Mouse (Mus musculus): ENCODE measurements around the gene Net1. TPM values are rescaled to one million over a fixed set of nuclear protein-coding genes. Genes with fewer than 3 reads are reported as not detected.

Gene Net1
- polyA plus RNA-seq, 1 experiment from 2014 or later, result 36.8 TPM

DNA sequence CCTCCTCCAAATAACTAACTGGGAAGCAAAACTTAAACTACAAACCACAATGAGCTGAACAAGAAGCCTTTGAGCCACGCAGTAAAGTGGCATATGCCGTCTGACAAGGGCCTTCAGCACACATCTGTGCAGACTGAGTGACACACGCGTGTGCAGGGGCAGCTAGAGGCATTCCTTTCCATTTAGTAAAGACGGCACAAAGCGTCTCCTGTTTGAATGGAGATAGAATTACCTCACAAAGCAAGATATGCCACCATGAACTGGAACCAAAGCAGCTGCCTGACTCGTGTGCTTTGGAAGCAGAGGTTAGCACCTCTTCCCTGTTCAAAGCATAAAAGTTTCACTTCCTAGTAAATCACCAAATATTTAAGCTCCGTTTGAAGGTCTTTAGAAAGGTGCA, 28.0 kb downstream of the Net1 start:
- Histone ChIP-seq H3K4me2 (no peak overlapping the region), H3K4me1 (replicated peaks) (peaks cover 17% of the 10 kb centered on the region), H3K27me3 (no peaks in the 10 kb centered on the region), H3K27ac (no peak overlapping the region), H3K9me3 (replicated peaks) (no peaks in the 10 kb centered on the region), H3K4me3 (no peak overlapping the region), H3K36me3 (peaks cover 37% of the 10 kb centered on the region), H3K9ac (no peak overlapping the region)
- WGBS, result 56% methylated on average over 8 of the region's 8 CpGs
- ATAC-seq (replicated peaks; ENCODE audit: insufficient number of reproducible peaks, insufficient read depth, low FRiP score, low read depth), result no peak

GRCm38 (mm10) chr13:3889111-3889510, 28.9 kb downstream of the Net1 start:
- peaks cover 17% of the 10 kb centered on the region for H3K4me1 ChIP-seq (replicated peaks)
- no peak overlapping the region for H3K9ac ChIP-seq
- H3K36me3 ChIP-seq, result peaks cover 46% of the 10 kb centered on the region
- no peaks in the 10 kb centered on the region for H3K27me3 ChIP-seq
- H3K4me2 ChIP-seq, result no peak overlapping the region
- WGBS, result 83% methylated on average over 3 of the region's 3 CpGs
- no peaks in the 10 kb centered on the region for H3K9me3 ChIP-seq (replicated peaks)
- no peak overlapping the region for H3K27ac ChIP-seq
- no peak for ATAC-seq (replicated peaks; ENCODE audit: insufficient number of reproducible peaks, insufficient read depth, low FRiP score, low read depth)
- no peak overlapping the region for H3K4me3 ChIP-seq

DNA sequence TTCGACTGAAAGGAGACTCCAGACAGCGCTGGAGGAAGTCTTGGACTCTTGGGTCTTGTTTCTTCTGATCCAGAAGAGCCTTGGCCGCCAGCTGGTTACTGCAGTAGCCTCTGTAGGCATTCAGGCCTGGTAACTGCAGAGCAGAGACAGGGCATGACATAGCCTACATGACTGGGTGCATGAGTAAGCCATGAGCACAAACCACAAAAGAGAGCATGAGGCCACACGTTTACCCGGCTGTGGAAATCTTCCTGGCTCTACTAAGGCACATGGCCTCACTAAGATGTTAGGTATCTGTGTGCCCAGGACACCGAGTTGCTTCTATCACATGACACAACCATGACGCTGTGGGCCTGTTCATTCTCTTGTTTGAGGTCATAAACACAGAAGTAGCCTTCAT, 31.4 kb downstream of the Net1 start:
- ATAC-seq (replicated peaks; ENCODE audit: insufficient number of reproducible peaks, insufficient read depth, low FRiP score, low read depth), result no peak

GRCm38 (mm10) chr13:3877679-3878220, 40.3 kb downstream of the Net1 start:
- no peaks in the 10 kb centered on the region for H3K27me3 ChIP-seq
- H3K4me2 ChIP-seq, result no peak overlapping the region
- 0 out of 2 replicates have a peak, but pooled peaks cover 4% of the 10 kb centered on the region for H3K4me1 ChIP-seq (replicated peaks)
- H3K36me3 ChIP-seq, result peaks cover 4% of the 10 kb centered on the region; the same call in 1 of the 2 replicates
- H3K9me3 ChIP-seq (replicated peaks), result no peaks in the 10 kb centered on the region
- no peak overlapping the region for H3K4me3 ChIP-seq
- H3K9ac ChIP-seq, result no peak overlapping the region
- H3K27ac ChIP-seq, result no peak overlapping the region
- 52% methylated on average over 4 of the region's 4 CpGs for WGBS
- ATAC-seq (replicated peaks; ENCODE audit: insufficient number of reproducible peaks, insufficient read depth, low FRiP score, low read depth), result no peak

More for the DNA sequence above, 31.4 kb downstream of the Net1 start:
- no peaks in the 10 kb centered on the region for H3K27me3 ChIP-seq
- no peak overlapping the region for H3K4me2 ChIP-seq
- no peaks in the 10 kb centered on the region for H3K9me3 ChIP-seq (replicated peaks)
- H3K9ac ChIP-seq, result no peak overlapping the region
- H3K4me3 ChIP-seq, result no peak overlapping the region
- peaks cover 52% of the 10 kb centered on the region for H3K36me3 ChIP-seq
- H3K27ac ChIP-seq, result no peak overlapping the region
- H3K4me1 ChIP-seq (replicated peaks), result peaks cover 6% of the 10 kb centered on the region
- 93% methylated on average over 7 of the region's 7 CpGs for WGBS

- no peaks in the 10 kb centered on the region for H3K27me3 ChIP-seq
- 0 out of 2 replicates have a peak, but pooled peaks have one; percentile 14 for ATAC-seq (replicated peaks; ENCODE audit: insufficient number of reproducible peaks, insufficient read depth, low FRiP score, low read depth)
- H3K27ac ChIP-seq, result no peak overlapping the region
- peaks cover 3% of the 10 kb centered on the region; the same call in 1 of the 2 replicates for H3K36me3 ChIP-seq
- no peaks in the 10 kb centered on the region for H3K9me3 ChIP-seq (replicated peaks)
- H3K4me2 ChIP-seq, result no peak overlapping the region
- H3K4me3 ChIP-seq, result no peak overlapping the region
- H3K4me1 ChIP-seq (replicated peaks), result 0 out of 2 replicates have a peak, but pooled peaks cover 4% of the 10 kb centered on the region
- no peak overlapping the region for H3K9ac ChIP-seq
- WGBS, result 40% methylated on average over 6 of the region's 6 CpGs
Observed at GRCm38 (mm10) chr13:3877185-3877584, 40.8 kb downstream of the Net1 start.

DNA sequence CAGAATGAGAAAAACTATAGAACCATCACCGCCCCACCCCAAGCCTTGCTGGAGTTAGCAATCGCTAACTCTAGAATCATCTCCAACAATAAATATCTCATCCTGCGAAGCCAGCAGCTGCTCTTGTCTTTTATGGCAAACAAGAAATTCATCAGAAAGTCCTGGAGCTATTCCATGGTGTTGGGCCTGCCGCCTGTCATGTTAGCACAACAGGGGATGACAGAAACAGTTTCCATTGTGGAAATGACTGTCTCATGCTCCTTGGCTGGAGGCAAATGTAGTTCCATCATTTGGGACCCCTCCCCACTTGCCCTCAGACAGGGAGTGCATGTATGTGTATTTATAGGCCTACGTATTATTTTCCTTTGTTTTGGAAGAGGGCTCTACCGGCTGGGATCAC, 41.6 kb downstream of the Net1 start:
- Histone ChIP-seq H3K27me3 (no peaks in the 10 kb centered on the region), H3K4me3 (no peak overlapping the region), H3K9ac (no peak overlapping the region), H3K36me3 (no peaks in the 10 kb centered on the region), H3K9me3 (replicated peaks) (no peaks in the 10 kb centered on the region), H3K4me1 (replicated peaks) (0 out of 2 replicates have a peak, but pooled peaks cover 4% of the 10 kb centered on the region), H3K27ac (no peak overlapping the region), H3K4me2 (no peak overlapping the region)
- ATAC-seq (replicated peaks; ENCODE audit: insufficient number of reproducible peaks, insufficient read depth, low FRiP score, low read depth), result no peak
- 69% methylated on average over 6 of the region's 6 CpGs for WGBS

- WGBS, result 94% methylated on average over 4 of the region's 4 CpGs
- Histone ChIP-seq H3K4me3 (no peak overlapping the region), H3K9ac (no peak overlapping the region), H3K36me3 (no peaks in the 10 kb centered on the region), H3K4me2 (no peak overlapping the region), H3K9me3 (replicated peaks) (no peaks in the 10 kb centered on the region), H3K27ac (no peak overlapping the region), H3K27me3 (no peaks in the 10 kb centered on the region), H3K4me1 (replicated peaks) (0 out of 2 replicates have a peak, but pooled peaks cover 3% of the 10 kb centered on the region)
- ATAC-seq (replicated peaks; ENCODE audit: insufficient number of reproducible peaks, insufficient read depth, low FRiP score, low read depth), result no peak
Observed at GRCm38 (mm10) chr13:3872832-3873231, 45.2 kb downstream of the Net1 start.

- Histone ChIP-seq H3K4me1 (replicated peaks) (0 out of 2 replicates have a peak, but pooled peaks cover 2% of the 10 kb centered on the region), H3K27me3 (no peaks in the 10 kb centered on the region), H3K36me3 (no peaks in the 10 kb centered on the region), H3K4me3 (no peak overlapping the region), H3K9ac (no peak overlapping the region), H3K4me2 (no peak overlapping the region), H3K27ac (no peak overlapping the region), H3K9me3 (replicated peaks) (no peaks in the 10 kb centered on the region)
- ATAC-seq (replicated peaks; ENCODE audit: insufficient number of reproducible peaks, insufficient read depth, low FRiP score, low read depth), result no peak
Observed at GRCm38 (mm10) chr13:3869901-3870300, 48.1 kb downstream of the Net1 start.

DNA sequence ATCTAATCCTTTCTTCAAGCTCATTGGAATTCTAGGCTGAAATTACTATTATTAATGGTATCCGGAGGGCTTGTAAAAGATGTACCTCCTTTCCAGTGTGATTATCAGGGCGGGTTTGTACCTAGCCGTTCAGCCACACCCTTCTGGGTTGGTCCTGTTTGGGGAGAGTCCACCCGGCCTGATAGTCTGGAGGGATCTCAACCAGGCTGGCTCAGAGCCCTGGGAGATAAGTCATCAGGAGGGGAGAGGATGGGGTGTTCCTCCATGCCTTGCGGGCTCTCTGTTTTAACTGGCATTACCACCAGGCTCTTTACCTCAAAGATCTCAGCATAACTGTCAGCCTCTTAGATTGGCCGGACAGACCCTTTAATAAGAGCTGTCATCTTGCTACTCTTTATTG, 50.9 kb downstream of the Net1 start:
- Histone ChIP-seq H3K4me3 (no peak overlapping the region), H3K4me2 (no peak overlapping the region), H3K9ac (no peak overlapping the region), H3K4me1 (replicated peaks) (0 out of 2 replicates have a peak, but pooled peaks cover 2% of the 10 kb centered on the region), H3K27ac (no peak overlapping the region), H3K36me3 (no peaks in the 10 kb centered on the region), H3K27me3 (no peaks in the 10 kb centered on the region), H3K9me3 (replicated peaks) (no peaks in the 10 kb centered on the region)
- no peak for ATAC-seq (replicated peaks; ENCODE audit: insufficient number of reproducible peaks, insufficient read depth, low FRiP score, low read depth)
- WGBS, result 72% methylated on average over 6 of the region's 6 CpGs

DNA sequence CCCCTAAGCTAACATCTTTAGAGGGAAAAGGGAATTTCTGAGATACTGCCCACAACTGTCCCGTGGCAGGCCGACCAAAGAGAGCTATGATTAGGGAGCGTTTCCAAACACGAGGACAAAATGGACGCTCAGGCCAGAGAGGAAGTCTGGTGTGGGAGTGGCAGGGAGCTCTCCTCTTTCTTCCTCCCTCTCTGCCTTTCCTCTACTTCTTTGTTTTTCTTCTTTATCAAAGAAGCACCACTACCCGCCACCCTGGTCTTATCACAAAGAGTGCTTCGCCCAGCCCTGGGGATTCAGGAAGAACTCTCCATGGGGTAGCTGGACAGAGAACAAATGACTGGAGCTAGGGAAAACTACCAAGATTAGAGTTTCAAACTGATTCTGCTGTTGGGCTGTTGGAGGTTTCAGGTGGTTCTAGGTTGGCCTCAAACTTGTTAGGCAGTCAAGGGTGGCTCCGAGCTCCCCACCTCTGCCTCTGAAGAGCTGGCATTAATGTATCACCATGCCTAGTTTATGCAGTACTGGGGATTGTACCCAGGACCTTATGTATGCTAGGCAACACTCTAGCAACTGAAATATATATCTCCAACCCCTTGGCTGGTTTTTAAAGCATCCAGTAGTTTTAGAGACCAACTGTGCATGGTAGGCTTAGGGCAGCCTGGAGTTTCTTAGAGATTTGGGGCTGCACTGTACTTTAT, 51.5 kb downstream of the Net1 start:
- ATAC-seq (replicated peaks; ENCODE audit: insufficient number of reproducible peaks, insufficient read depth, low FRiP score, low read depth), result no peak
- Histone ChIP-seq H3K36me3 (no peaks in the 10 kb centered on the region), H3K9me3 (replicated peaks) (no peaks in the 10 kb centered on the region), H3K4me1 (replicated peaks) (0 out of 2 replicates have a peak, but pooled peaks cover 2% of the 10 kb centered on the region), H3K27ac (no peak overlapping the region), H3K9ac (no peak overlapping the region), H3K4me2 (no peak overlapping the region), H3K4me3 (no peak overlapping the region), H3K27me3 (no peaks in the 10 kb centered on the region)
- 62% methylated on average over 8 of the region's 8 CpGs for WGBS

- no peak overlapping the region for H3K4me2 ChIP-seq
- peak; percentile 18; the same call in 1 of the 2 replicates for ATAC-seq (replicated peaks; ENCODE audit: insufficient number of reproducible peaks, insufficient read depth, low FRiP score, low read depth)
- WGBS, result 67% methylated on average over 14 of the region's 14 CpGs
- no peaks in the 10 kb centered on the region for H3K27me3 ChIP-seq
- H3K4me1 ChIP-seq (replicated peaks), result 0 out of 2 replicates have a peak, but pooled peaks cover 2% of the 10 kb centered on the region
- H3K36me3 ChIP-seq, result no peaks in the 10 kb centered on the region
- no peak overlapping the region for H3K27ac ChIP-seq
- no peak overlapping the region for H3K9ac ChIP-seq
- no peak overlapping the region for H3K4me3 ChIP-seq
- H3K9me3 ChIP-seq (replicated peaks), result no peaks in the 10 kb centered on the region
Observed at GRCm38 (mm10) chr13:3865648-3866354, 52.2 kb downstream of the Net1 start.
